Mouse (Mus musculus): Measurements from ENCODE around the gene 4930404H24Rik. TPM values are rescaled to one million over a fixed set of nuclear protein-coding genes. Genes with fewer than 3 reads are reported as not detected.

The 4930404H24Rik gene
- polyA plus RNA-seq, 1 experiment from 2014 or later, result not detected

DNA sequence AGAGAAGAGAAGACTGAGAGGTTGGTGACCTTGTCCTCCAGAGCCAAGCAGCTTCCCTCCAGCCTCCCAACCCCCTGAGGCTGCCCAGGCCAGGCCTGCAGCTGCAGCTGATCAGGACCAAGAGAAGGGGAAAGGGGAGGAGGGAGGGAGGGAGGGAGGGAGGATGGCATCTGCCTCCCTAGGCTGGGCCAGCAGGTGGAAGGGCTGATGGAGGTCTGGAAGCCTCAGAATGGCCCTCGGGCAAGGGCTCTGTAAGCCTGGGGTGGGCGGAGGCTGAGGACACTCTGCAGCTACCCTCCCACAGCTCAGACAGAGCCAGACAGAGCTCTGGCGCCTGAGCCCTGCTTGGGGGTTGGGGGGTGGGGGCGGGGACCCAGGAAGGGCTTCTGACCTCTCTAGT is 29.7 kb downstream of the 4930404H24Rik start:
- Histone ChIP-seq H3K9ac (ENCODE audit: low read depth, low read length) (no peak overlapping the region), H3K4me2 (replicated peaks; ENCODE audit: low read depth, low read length) (no peak overlapping the region), H3K9me3 (ENCODE audit: control insufficient read depth, low read length) (no peaks in the 10 kb centered on the region), H3K27me3 (ENCODE audit: control insufficient read depth, insufficient read depth, low read length) (peaks cover 5% of the 10 kb centered on the region; the same call in 1 of the 2 replicates), H3K27ac (ENCODE audit: low read depth, low read length) (peak overlapping the region; percentile 54; the same call in 1 of the 2 replicates), H3K4me3 (ENCODE audit: low read depth, low read length) (no peak overlapping the region), H3K4me1 (replicated peaks; ENCODE audit: control insufficient read depth, insufficient read depth, low read length) (peaks cover 19% of the 10 kb centered on the region), H3K36me3 (ENCODE audit: control insufficient read depth, insufficient read depth, low read length) (no peaks in the 10 kb centered on the region)
- peak; percentile 65 for ATAC-seq (ENCODE audit: low FRiP score)
- 31% methylated on average over 4 of the region's 4 CpGs for WGBS
- peak; percentile 44 for DNase-seq (ENCODE audit: low spot score)

DNA sequence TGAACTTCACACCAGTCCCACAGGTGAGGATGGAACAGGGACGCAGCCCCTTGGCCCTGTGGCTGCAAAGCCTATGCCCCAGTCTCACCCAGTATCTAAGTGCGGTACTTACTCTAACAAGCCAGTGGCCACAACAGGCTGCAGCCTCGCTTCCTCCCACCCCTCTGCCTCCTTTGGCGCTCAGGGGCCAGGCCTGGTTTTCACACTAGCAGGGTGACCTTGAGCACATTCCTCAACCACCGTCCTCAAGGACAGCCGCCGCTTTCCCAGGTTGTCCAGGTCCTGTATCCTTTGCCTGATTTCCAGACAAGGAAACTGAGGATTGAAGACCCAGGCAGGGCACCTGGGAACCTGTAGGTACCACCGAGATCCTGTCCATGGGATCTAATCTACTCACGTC is 30.6 kb downstream of the 4930404H24Rik start:
- ATAC-seq (ENCODE audit: low FRiP score), result no peak
- no peaks in the 10 kb centered on the region for H3K9me3 ChIP-seq (ENCODE audit: control insufficient read depth, low read length)
- H3K36me3 ChIP-seq (ENCODE audit: control insufficient read depth, insufficient read depth, low read length), result no peaks in the 10 kb centered on the region
- no peak overlapping the region for H3K27ac ChIP-seq (ENCODE audit: low read depth, low read length)
- DNase-seq (ENCODE audit: low spot score), result no peak
- no peak overlapping the region for H3K4me3 ChIP-seq (ENCODE audit: low read depth, low read length)
- WGBS, result 69% methylated on average over 9 of the region's 9 CpGs
- peaks cover 9% of the 10 kb centered on the region; the same call in 1 of the 2 replicates for H3K27me3 ChIP-seq (ENCODE audit: control insufficient read depth, insufficient read depth, low read length)
- H3K4me1 ChIP-seq (replicated peaks; ENCODE audit: control insufficient read depth, insufficient read depth, low read length), result peaks cover 22% of the 10 kb centered on the region
- no peak overlapping the region for H3K4me2 ChIP-seq (replicated peaks; ENCODE audit: low read depth, low read length)
- H3K9ac ChIP-seq (ENCODE audit: low read depth, low read length), result no peak overlapping the region

DNA sequence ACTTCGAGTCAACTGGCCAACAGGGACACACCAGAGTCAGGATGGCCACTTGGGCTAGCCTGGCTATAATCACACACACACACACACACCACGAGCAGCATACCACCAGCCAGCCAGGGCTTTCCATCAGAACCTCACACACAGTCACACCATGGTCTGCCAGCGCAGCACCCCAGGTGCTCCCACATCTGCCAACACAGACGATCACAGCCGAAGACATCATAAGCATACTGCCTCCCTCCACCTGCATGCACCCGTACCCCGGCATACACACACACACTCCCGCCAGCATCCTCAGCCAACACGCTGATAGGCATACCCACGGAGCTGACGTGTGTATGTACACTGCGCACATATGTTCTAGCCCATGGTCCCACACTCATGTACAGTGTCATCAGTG is 31.1 kb downstream of the 4930404H24Rik start:
- no peaks in the 10 kb centered on the region for H3K36me3 ChIP-seq (ENCODE audit: control insufficient read depth, insufficient read depth, low read length)
- ATAC-seq (ENCODE audit: low FRiP score) (no peak), DNase-seq (ENCODE audit: low spot score) (no peak)
- H3K4me2 ChIP-seq (replicated peaks; ENCODE audit: low read depth, low read length), result no peak overlapping the region
- 87% methylated on average over 12 of the region's 12 CpGs for WGBS
- no peak overlapping the region for H3K9ac ChIP-seq (ENCODE audit: low read depth, low read length)
- H3K4me3 ChIP-seq (ENCODE audit: low read depth, low read length), result no peak overlapping the region
- no peak overlapping the region for H3K27ac ChIP-seq (ENCODE audit: low read depth, low read length)
- no peaks in the 10 kb centered on the region for H3K9me3 ChIP-seq (ENCODE audit: control insufficient read depth, low read length)
- peaks cover 22% of the 10 kb centered on the region for H3K4me1 ChIP-seq (replicated peaks; ENCODE audit: control insufficient read depth, insufficient read depth, low read length)
- H3K27me3 ChIP-seq (ENCODE audit: control insufficient read depth, insufficient read depth, low read length), result peaks cover 9% of the 10 kb centered on the region; the same call in 1 of the 2 replicates

DNA sequence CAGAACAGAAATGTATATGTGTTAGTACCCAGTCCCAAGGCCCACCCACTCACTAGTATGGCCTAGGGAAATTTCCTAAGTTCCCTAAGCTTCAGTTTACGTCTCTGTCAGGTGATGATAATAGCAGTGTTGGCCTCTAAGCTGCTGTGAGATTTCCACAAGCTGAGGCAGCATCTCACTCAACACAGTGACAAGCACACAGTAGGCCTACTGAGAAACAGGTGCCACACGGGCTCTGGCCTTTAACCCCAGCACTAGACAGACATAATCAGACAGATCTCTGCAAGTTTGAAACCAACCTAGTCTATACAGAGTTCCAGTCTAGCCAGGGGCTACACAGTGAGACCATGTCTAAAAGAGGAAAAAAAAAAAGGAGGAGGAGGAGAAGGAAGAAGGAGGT is 32.1 kb downstream of the 4930404H24Rik start:
- Histone ChIP-seq H3K9me3 (ENCODE audit: control insufficient read depth, low read length) (no peaks in the 10 kb centered on the region), H3K9ac (ENCODE audit: low read depth, low read length) (no peak overlapping the region), H3K27ac (ENCODE audit: low read depth, low read length) (no peak overlapping the region), H3K4me3 (ENCODE audit: low read depth, low read length) (no peak overlapping the region), H3K27me3 (ENCODE audit: control insufficient read depth, insufficient read depth, low read length) (peaks cover 11% of the 10 kb centered on the region; the same call in 1 of the 2 replicates), H3K36me3 (ENCODE audit: control insufficient read depth, insufficient read depth, low read length) (no peaks in the 10 kb centered on the region), H3K4me2 (replicated peaks; ENCODE audit: low read depth, low read length) (no peak overlapping the region), H3K4me1 (replicated peaks; ENCODE audit: control insufficient read depth, insufficient read depth, low read length) (peaks cover 22% of the 10 kb centered on the region)
- DNase-seq (ENCODE audit: low spot score) (no peak), ATAC-seq (ENCODE audit: low FRiP score) (no peak)
- WGBS, result 69% methylated on average over 2 of the region's 2 CpGs

DNA sequence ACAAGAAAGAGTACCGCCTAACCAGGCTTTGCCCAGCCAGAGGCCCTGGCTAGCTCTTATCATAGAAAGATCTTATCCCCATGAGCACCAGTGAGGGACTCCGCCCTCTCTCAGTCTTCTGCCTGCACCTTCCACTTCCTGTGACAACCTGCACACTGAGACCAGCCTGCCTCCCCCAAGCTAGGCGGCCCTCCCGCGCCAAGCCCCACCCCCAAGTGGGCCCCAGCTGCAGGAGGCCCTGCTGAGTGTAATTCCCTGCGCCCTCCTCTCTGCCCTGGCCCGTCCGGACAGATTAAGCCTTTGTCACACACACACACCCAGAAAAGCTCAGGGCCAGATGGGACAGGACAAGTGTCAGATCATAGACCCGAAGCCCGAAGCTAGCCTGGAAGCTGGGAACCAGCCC is 33.3 kb downstream of the 4930404H24Rik start:
- WGBS, result 13% methylated on average over 10 of the region's 10 CpGs
- 0 out of 2 replicates have a peak, but pooled peaks have one; percentile 3 for ATAC-seq (ENCODE audit: low FRiP score)
- H3K27me3 ChIP-seq (ENCODE audit: control insufficient read depth, insufficient read depth, low read length), result peaks cover 17% of the 10 kb centered on the region; the same call in 1 of the 2 replicates
- DNase-seq (ENCODE audit: low spot score), result peak; percentile 57
- H3K27ac ChIP-seq (ENCODE audit: low read depth, low read length), result peak overlapping the region; percentile 96
- H3K9me3 ChIP-seq (ENCODE audit: control insufficient read depth, low read length), result no peaks in the 10 kb centered on the region
- no peaks in the 10 kb centered on the region for H3K36me3 ChIP-seq (ENCODE audit: control insufficient read depth, insufficient read depth, low read length)
- peaks cover 26% of the 10 kb centered on the region for H3K4me1 ChIP-seq (replicated peaks; ENCODE audit: control insufficient read depth, insufficient read depth, low read length)
- no peak overlapping the region for H3K4me2 ChIP-seq (replicated peaks; ENCODE audit: low read depth, low read length)
- no peak overlapping the region for H3K4me3 ChIP-seq (ENCODE audit: low read depth, low read length)
- H3K9ac ChIP-seq (ENCODE audit: low read depth, low read length), result no peak overlapping the region

DNA sequence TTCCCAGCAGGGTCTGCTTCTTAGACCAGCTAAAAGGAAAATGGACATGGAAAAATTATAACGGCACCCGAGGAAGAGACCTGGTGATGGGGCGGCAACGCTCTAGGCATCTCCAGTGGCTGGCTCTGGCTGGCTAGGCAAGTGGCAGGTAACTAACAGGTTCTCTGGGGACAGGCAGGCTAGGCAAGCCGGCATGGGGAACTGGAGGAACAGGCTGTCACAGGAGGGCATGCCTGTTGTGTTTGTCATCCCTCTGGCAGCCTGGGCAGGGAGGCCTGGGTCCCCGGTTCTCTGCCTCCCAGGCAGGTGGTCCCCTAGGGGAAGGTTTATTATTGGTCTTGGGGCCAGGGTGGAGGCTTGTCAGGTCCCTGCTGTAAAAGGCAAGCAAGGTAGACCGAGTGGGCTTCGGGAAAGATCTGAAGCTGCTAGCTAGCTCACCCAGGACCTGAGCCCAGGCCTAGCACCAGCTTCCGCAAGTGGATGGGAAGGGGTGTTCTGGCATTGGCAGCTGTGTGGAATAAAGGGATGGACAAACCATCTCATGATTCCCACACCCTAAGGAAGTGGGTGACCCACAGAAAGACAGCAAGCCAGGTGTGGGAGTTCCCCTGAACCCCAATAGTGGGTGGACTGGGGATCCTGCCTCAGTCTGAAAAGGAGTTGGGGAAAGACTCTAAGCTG is 34.4 kb downstream of the 4930404H24Rik start:
- peaks cover 25% of the 10 kb centered on the region for H3K4me1 ChIP-seq (replicated peaks; ENCODE audit: control insufficient read depth, insufficient read depth, low read length)
- 50% methylated on average over 9 of the region's 9 CpGs for WGBS
- peaks cover 17% of the 10 kb centered on the region; the same call in 1 of the 2 replicates for H3K27me3 ChIP-seq (ENCODE audit: control insufficient read depth, insufficient read depth, low read length)

DNA sequence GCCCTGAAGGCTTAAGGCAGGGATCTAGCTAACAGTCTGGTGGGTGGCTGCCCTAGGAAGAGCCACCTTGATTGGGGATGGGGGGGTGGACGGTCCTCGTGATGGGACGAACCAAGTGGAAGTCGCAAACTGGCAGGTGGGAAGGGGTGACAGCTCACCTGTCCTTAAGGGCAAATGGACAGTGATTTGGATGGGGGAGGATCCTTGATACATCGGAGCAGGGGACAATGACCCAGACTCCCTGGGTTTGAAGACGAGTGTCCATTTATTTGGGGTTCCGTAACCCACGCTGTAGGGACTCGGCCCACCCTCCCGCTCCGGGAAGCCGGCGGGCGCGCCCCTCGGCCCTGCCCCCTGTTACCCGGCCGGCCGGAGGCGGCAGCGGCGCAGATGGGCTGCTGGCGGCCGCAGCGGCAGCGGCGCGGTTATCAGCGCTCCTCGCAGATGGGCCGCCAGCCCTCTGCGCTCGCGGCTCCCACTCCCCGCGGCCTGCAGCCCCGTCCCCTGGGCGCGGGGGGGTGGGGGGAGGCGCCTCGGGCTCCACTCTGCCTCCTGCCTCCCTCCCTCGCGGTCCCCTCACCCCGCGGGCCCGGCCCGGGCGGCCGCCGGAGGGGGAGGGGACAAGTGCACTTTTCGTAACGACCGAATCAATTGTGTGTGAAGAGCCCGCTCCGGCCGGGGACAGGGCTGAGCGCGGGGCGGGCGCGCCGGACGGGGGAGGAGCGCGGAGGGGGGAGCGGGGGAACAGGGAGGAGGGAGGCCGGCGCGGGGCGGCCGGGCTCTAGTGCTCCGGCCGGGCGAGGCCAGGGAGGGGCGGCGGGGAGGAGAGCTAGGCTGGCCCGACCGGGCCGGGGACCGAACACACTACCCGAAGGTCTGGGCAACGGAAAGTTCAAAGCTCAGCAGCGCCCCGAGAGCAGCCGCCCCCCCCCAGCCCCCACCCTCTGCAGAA is 35.3 kb downstream of the 4930404H24Rik start:
- peak overlapping the region; percentile 70 for H3K4me3 ChIP-seq (ENCODE audit: low read depth, low read length)
- peak overlapping the region; percentile 96 for H3K27ac ChIP-seq (ENCODE audit: low read depth, low read length)
- H3K36me3 ChIP-seq (ENCODE audit: control insufficient read depth, insufficient read depth, low read length), result no peaks in the 10 kb centered on the region
- DNase-seq (ENCODE audit: low spot score) (peak; percentile 85), ATAC-seq (ENCODE audit: low FRiP score) (peak; percentile 64)
- H3K9ac ChIP-seq (ENCODE audit: low read depth, low read length), result peak overlapping the region; percentile 85
- 2% methylated on average over 47 of the region's 85 CpGs for WGBS
- no peaks in the 10 kb centered on the region for H3K9me3 ChIP-seq (ENCODE audit: control insufficient read depth, low read length)
- H3K27me3 ChIP-seq (ENCODE audit: control insufficient read depth, insufficient read depth, low read length), result peaks cover 17% of the 10 kb centered on the region; the same call in 1 of the 2 replicates
- H3K4me1 ChIP-seq (replicated peaks; ENCODE audit: control insufficient read depth, insufficient read depth, low read length), result peaks cover 18% of the 10 kb centered on the region
- H3K4me2 ChIP-seq (replicated peaks; ENCODE audit: low read depth, low read length), result peak overlapping the region; percentile 99

More for the DNA sequence above, 34.4 kb downstream of the 4930404H24Rik start:
- Histone ChIP-seq H3K36me3 (ENCODE audit: control insufficient read depth, insufficient read depth, low read length) (no peaks in the 10 kb centered on the region), H3K27ac (ENCODE audit: low read depth, low read length) (peak overlapping the region; percentile 96), H3K4me3 (ENCODE audit: low read depth, low read length) (peak overlapping the region; percentile 70), H3K9ac (ENCODE audit: low read depth, low read length) (peak overlapping the region; percentile 85), H3K4me2 (replicated peaks; ENCODE audit: low read depth, low read length) (peak overlapping the region; percentile 99), H3K9me3 (ENCODE audit: control insufficient read depth, low read length) (no peaks in the 10 kb centered on the region)
- ATAC-seq (ENCODE audit: low FRiP score), result no peak
- peak; percentile 25 for DNase-seq (ENCODE audit: low spot score)

DNA sequence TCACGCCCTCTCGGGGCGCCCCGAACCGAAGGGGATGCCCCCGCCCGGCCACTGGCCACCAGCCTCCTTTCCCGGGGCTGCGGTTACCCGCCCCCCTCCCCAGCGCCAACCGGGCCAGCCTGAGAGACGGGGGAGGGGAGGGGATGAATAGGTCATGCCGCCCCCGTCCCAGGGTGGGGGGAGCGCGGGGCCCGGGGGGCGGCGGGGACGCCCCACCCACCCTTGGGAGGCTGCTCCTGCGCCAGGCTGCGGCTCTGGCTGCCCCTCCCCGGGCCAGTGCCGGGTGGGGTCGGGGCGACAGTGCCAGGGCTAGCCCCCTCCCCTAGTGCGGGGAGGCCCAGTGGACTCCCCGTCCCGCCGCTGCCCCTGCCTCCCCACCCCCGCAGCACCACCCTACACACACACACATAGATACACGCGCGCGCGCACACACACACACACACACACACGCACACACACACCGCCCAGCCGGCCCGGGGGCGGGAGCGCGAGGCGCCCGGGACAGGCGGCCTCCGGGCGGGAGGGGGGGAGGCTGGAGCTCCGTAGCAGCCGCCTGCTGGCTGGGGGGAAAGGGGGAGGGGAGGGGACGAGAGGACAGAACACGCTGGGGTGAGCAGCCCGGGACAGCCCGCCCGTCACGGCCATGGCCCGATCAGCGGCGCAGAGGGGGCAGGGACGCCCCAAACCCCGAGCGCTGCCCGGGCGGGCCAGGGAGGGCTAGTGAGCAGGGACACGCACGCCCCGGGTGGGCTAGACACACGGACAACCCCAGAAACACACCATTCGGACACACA is 36.2 kb downstream of the 4930404H24Rik start:
- peak overlapping the region; percentile 85 for H3K9ac ChIP-seq (ENCODE audit: low read depth, low read length)
- H3K27me3 ChIP-seq (ENCODE audit: control insufficient read depth, insufficient read depth, low read length), result peaks cover 17% of the 10 kb centered on the region; the same call in 1 of the 2 replicates
- ATAC-seq (ENCODE audit: low FRiP score) (peak; percentile 41), DNase-seq (ENCODE audit: low spot score) (peak; percentile 71)
- H3K9me3 ChIP-seq (ENCODE audit: control insufficient read depth, low read length), result no peaks in the 10 kb centered on the region
- H3K36me3 ChIP-seq (ENCODE audit: control insufficient read depth, insufficient read depth, low read length), result no peaks in the 10 kb centered on the region
- peak overlapping the region; percentile 96 for H3K27ac ChIP-seq (ENCODE audit: low read depth, low read length)
- peaks cover 18% of the 10 kb centered on the region for H3K4me1 ChIP-seq (replicated peaks; ENCODE audit: control insufficient read depth, insufficient read depth, low read length)
- H3K4me2 ChIP-seq (replicated peaks; ENCODE audit: low read depth, low read length), result peak overlapping the region; percentile 99
- H3K4me3 ChIP-seq (ENCODE audit: low read depth, low read length), result peak overlapping the region; percentile 70
- WGBS, result under 1% methylated on average over 19 of the region's 70 CpGs

Measured in hindbrain, embryonic 11.5 days (tissue).